Mouse (Mus musculus) neural tube, embryonic 12.5 days (tissue): ENCODE results near the gene Zfp207. TPM values are rescaled to one million over a fixed set of nuclear protein-coding genes. Genes with fewer than 3 reads are reported as not detected.
"Not testable (repeated sequence)": the region's sequence is repeated elsewhere in the genome, so short reads cannot be mapped to it uniquely, and the experiment has no call there.

Experiments
- ATAC-seq: fragments of 200-750 bp; cut with Nextera tagmentation; 2 replicates; pipeline ENCODE4 v1.8.0; 2017; ENCODE audit warnings: low read depth, mild to moderate bottlenecking, moderate TSS enrichment, moderate library complexity; ENCODE audit not compliant: low FRiP score
- H3K27ac ChIP-seq: fragments of 300-500 bp; sonication (generic); 2 replicates; pipeline ENCODE4 v1.5.1; 2016
- H3K27me3 ChIP-seq: fragments of 300-500 bp; sonication (generic); replicated peaks from 2 replicates; pipeline ENCODE4 v1.6.1; 2016; ENCODE audit warnings: mild to moderate bottlenecking
- H3K36me3 ChIP-seq: fragments of 300-500 bp; sonication (generic); 2 replicates; pipeline ENCODE4 v1.6.1; 2016; ENCODE audit warnings: mild to moderate bottlenecking
- H3K4me1 ChIP-seq: fragments of 300-500 bp; sonication (generic); 2 replicates; pipeline ENCODE4 v1.6.1; 2016
- H3K4me2 ChIP-seq: fragments of 300-500 bp; sonication (generic); replicated peaks from 2 replicates; pipeline ENCODE4 v1.6.1; 2016; ENCODE audit warnings: mild to moderate bottlenecking
- H3K4me3 ChIP-seq: fragments of 300-500 bp; sonication (generic); 2 replicates; pipeline ENCODE4 v1.5.1; 2016
- H3K9ac ChIP-seq: fragments of 300-500 bp; sonication (generic); 2 replicates; pipeline ENCODE4 v1.6.1; 2016; ENCODE audit warnings: mild to moderate bottlenecking
- H3K9me3 ChIP-seq: fragments of 300-500 bp; sonication (generic); 2 replicates; pipeline ENCODE4 v1.6.1; 2016; ENCODE audit warnings: mild to moderate bottlenecking
- WGBS: fragments of 180-500 bp; shearing (Covaris S2); methylation state at CpG from one replicate; pipeline ENCODE4 v1.1.7; 2016; 5-methylcytosine and 5-hydroxymethylcytosine counted together
- polyA plus RNA-seq: library from polyadenylated mRNA; unstranded; fragments of >200 nt; fragmentation: Nextera tagmentation; extraction: Ambion mirVana; gene quantifications from 2 replicates; pipeline ENCODE4 v1.2.1, GENCODE M21; 2016

The Zfp207 gene
- polyA plus RNA-seq, 1 experiment from 2014 or later = 252 TPM

- peak overlapping the region; percentile 67 for H3K4me2 ChIP-seq
- H3K4me3 ChIP-seq = peak overlapping the region; percentile 91
- H3K9me3 ChIP-seq = no peaks in the 10 kb centered on the region
- 0 out of 2 replicates have a peak overlapping the region, but pooled peaks have one; percentile 8 for H3K27ac ChIP-seq
- H3K36me3 ChIP-seq = peaks cover 7% of the 10 kb centered on the region
- no peaks in the 10 kb centered on the region for H3K27me3 ChIP-seq
- ATAC-seq = no peak
- H3K4me1 ChIP-seq = peaks cover 23% of the 10 kb centered on the region
- 14% methylated on average over 12 of the region's 12 CpGs for WGBS
- H3K9ac ChIP-seq = peak overlapping the region; percentile 96
Measured at GRCm38 (mm10) chr11:80382626-80383018, 457 bp upstream of the Zfp207 start.

- under 1% methylated on average over 20 of the region's 20 CpGs for whole genome bisulfite sequencing
- H3K27me3 ChIP-seq = no peaks in the 10 kb centered on the region
- ATAC-seq = 0 out of 2 replicates have a peak, but pooled peaks have one; percentile 12
- peak overlapping the region; percentile 69 for H3K27ac ChIP-seq
- peak overlapping the region; percentile 96 for H3K9ac ChIP-seq
- peaks cover 23% of the 10 kb centered on the region for H3K4me1 ChIP-seq
- H3K4me3 ChIP-seq = peak overlapping the region; percentile 91
- H3K9me3 ChIP-seq = no peaks in the 10 kb centered on the region
- H3K4me2 ChIP-seq = peak overlapping the region; percentile 31
- H3K36me3 ChIP-seq = peaks cover 17% of the 10 kb centered on the region
Measured at GRCm38 (mm10) chr11:80383626-80384046, 557 bp downstream of the Zfp207 start.

DNA sequence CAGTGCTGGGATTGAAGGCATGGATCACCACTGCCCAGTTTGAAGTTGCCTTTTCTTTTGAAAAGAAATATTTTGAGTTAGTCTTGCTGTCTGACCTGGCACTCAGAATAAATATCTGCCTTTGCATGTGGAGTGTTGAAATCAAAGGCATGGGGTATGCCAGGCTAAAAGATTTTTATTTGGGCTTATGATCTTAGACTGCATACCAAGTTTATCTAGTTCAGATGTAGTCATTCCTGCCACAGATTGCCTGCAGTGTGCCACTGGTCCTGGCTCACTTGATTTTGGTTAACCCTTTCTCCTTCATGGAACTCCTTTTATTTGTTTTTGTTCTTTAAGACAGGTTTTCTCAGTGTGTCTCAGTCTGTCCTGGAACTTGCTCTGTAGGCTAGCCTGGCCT lies 1.4 kb downstream of the Zfp207 start:
- Histone ChIP-seq H3K27me3 (no peaks in the 10 kb centered on the region), H3K9me3 (no peaks in the 10 kb centered on the region), H3K4me1 (peaks cover 23% of the 10 kb centered on the region), H3K27ac (no peak overlapping the region), H3K4me3 (peak overlapping the region; percentile 52), H3K9ac (peak overlapping the region; percentile 62), H3K36me3 (peaks cover 23% of the 10 kb centered on the region), H3K4me2 (peak overlapping the region; percentile 80)
- no peak for ATAC-seq

DNA sequence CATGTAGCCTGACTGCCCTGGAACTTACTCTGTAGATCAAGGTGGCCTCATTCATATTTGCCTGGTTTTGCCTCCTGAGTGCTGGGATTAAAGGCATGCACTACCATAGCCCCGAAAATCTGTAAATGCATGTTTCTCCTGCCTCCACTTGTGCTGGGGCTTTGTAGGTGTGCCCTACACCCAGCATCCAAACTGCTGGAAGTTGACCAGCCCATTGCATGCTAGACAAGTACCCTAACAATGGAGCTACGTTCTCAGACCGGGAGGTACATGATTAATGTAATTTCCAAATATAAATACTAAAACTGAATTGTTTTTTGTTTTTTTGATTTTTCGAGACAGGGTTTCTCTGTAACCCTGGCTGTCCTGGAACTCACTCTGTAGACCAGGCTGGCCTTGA lies 2.0 kb downstream of the Zfp207 start:
- H3K4me3 ChIP-seq = peak overlapping the region; percentile 52
- ATAC-seq = no peak
- H3K36me3 ChIP-seq = peaks cover 27% of the 10 kb centered on the region
- no peaks in the 10 kb centered on the region for H3K27me3 ChIP-seq
- 63% methylated on average over 4 of the region's 4 CpGs for WGBS
- H3K4me2 ChIP-seq = peak overlapping the region; percentile 80
- H3K9me3 ChIP-seq = no peaks in the 10 kb centered on the region
- peak overlapping the region; percentile 62 for H3K9ac ChIP-seq
- no peak overlapping the region for H3K27ac ChIP-seq
- H3K4me1 ChIP-seq = peaks cover 23% of the 10 kb centered on the region

DNA sequence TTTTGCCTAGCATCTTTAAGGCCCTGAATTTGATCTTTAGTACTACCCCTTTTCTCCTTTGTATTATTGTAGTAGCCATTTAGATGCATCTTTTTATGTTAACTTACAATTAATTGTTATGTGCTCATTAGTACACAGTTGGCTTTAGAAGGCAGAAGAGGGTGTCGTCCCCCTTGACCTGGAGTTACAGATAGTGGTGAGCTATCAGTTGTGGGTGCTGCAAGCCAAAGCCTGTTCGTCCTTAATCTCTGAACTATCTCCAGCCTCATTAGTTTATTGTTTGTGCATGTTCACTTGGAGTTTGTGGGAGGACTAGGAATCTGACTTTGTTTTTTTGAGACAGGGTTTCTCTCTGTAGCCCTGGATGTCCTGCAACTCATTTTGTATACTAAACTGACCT lies 3.7 kb downstream of the Zfp207 start:
- Histone ChIP-seq H3K27ac (no peak overlapping the region), H3K9ac (no peak overlapping the region), H3K36me3 (peaks cover 38% of the 10 kb centered on the region), H3K4me3 (0 out of 2 replicates have a peak overlapping the region, but pooled peaks have one; percentile 7), H3K27me3 (no peaks in the 10 kb centered on the region), H3K9me3 (no peaks in the 10 kb centered on the region), H3K4me2 (peak overlapping the region; percentile 80), H3K4me1 (peaks cover 23% of the 10 kb centered on the region)
- no peak for ATAC-seq
- 88% methylated on average over 2 of the region's 2 CpGs for WGBS

DNA sequence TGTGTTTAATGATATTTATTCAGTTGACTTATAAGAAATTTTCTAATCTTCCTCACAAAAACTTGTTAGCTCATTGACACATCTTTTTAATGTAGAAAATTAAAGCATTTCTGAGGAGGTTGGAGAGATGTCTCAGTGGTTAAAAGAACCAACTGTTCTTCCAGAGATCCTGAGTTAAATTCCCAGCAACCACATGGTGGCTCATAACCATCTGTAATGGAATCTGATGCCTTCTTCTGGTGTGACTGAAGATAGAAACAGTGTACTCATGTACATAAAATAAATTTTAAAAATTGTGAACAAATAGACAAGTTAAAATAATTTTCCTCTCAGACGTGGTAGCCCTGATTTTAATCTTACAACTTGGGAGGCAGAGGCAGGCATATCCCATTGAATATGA lies 6.8 kb downstream of the Zfp207 start:
- Histone ChIP-seq H3K27me3 (no peaks in the 10 kb centered on the region), H3K27ac (no peak overlapping the region), H3K4me2 (no peak overlapping the region), H3K9ac (no peak overlapping the region), H3K4me1 (peaks cover 18% of the 10 kb centered on the region), H3K4me3 (no peak overlapping the region), H3K36me3 (peaks cover 56% of the 10 kb centered on the region), H3K9me3 (no peaks in the 10 kb centered on the region)
- no peak for ATAC-seq
- 87% methylated on average over 1 of the region's 1 CpGs for WGBS

DNA sequence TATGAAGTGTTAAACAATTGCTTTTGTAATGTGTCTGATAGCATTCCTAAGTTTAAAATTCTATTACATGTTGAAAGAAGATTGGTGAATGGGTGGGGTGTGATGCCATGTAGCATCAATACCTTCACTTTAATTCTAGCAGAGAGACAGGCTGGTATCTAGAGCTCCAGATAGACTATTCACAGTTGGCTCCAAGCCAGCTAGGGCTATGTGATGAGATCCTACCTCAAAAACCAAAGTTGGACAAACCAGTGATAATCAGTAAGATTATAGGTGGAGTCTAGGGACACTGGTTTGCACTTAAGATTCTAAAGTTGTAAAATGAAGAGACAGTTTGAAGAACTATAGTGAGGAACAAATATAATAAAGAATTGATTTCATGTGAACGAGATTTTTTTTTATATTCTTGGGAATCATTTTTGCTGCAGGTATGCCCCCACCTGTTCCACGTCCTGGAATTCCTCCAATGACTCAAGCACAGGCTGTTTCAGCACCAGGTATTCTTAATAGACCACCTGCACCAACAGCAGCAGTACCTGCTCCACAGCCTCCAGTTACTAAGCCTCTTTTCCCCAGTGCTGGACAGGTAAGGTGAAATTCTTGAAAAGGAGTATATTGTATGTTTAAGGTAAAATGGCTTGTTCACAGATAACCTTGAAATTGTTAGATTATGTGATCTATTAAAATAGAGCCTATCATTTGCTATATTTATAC lies 8.5 kb downstream of the Zfp207 start:
- no peak for ATAC-seq
- peaks cover 73% of the 10 kb centered on the region for H3K36me3 ChIP-seq
- H3K27me3 ChIP-seq = no peaks in the 10 kb centered on the region
- no peak overlapping the region for H3K4me2 ChIP-seq
- H3K9ac ChIP-seq = no peak overlapping the region
- no peaks in the 10 kb centered on the region for H3K9me3 ChIP-seq
- H3K4me1 ChIP-seq = peaks cover 3% of the 10 kb centered on the region; the same call in 1 of the 2 replicates
- no peak overlapping the region for H3K27ac ChIP-seq
- H3K4me3 ChIP-seq = no peak overlapping the region
- 89% methylated on average over 2 of the region's 2 CpGs for WGBS

- no peak overlapping the region for H3K9ac ChIP-seq
- no peaks in the 10 kb centered on the region for H3K27me3 ChIP-seq
- H3K27ac ChIP-seq = no peak overlapping the region
- no peak overlapping the region for H3K4me2 ChIP-seq
- H3K9me3 ChIP-seq = no peaks in the 10 kb centered on the region
- peaks cover 72% of the 10 kb centered on the region for H3K36me3 ChIP-seq
- no peaks in the 10 kb centered on the region for H3K4me1 ChIP-seq
- 95% methylated on average over 3 of the region's 3 CpGs for WGBS
- ATAC-seq = no peak
- no peak overlapping the region for H3K4me3 ChIP-seq
Measured at GRCm38 (mm10) chr11:80395930-80396329, 12.9 kb downstream of the Zfp207 start.

- Histone ChIP-seq H3K27ac (no peak overlapping the region), H3K4me1 (no peaks in the 10 kb centered on the region), H3K9ac (no peak overlapping the region), H3K27me3 (no peaks in the 10 kb centered on the region), H3K9me3 (no peaks in the 10 kb centered on the region), H3K4me3 (no peak overlapping the region), H3K4me2 (no peak overlapping the region), H3K36me3 (peaks cover 71% of the 10 kb centered on the region)
- WGBS = 90% methylated on average over 4 of the region's 4 CpGs
- ATAC-seq = no peak
Measured at GRCm38 (mm10) chr11:80396617-80397016, 13.5 kb downstream of the Zfp207 start.

DNA sequence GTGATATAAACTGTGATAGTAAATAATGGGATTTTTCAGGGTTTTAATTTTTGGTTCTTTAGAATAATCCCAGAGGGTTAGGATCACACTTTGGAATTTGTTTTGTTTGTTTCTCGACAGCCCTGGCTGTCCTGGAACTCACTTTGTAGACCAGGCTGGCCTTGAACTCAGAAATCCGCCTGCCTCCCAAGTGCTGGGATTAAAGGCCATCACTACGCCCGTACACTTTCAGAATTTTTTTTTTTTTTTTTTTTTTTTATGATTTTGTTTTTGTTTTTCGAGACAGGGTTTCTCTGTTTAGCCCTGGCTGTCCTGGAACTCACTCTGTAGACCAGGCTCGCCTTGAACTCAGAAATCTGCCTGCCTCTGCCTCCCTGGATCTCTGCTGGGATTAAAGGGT lies 24.8 kb downstream of the Zfp207 start:
- WGBS = 98% methylated on average over 6 of the region's 6 CpGs
- H3K4me2 ChIP-seq, H3K27ac ChIP-seq, H3K9ac ChIP-seq, H3K4me1 ChIP-seq, H3K9me3 ChIP-seq, H3K27me3 ChIP-seq, H3K4me3 ChIP-seq, ATAC-seq: not testable (repeated sequence)
- peaks cover 61% of the 10 kb centered on the region for H3K36me3 ChIP-seq

- Histone ChIP-seq H3K4me1 (no peaks in the 10 kb centered on the region), H3K9ac (no peak overlapping the region), H3K36me3 (peaks cover 52% of the 10 kb centered on the region), H3K27ac (no peak overlapping the region), H3K27me3 (no peaks in the 10 kb centered on the region), H3K4me2 (no peak overlapping the region), H3K4me3 (no peak overlapping the region), H3K9me3 (no peaks in the 10 kb centered on the region)
- WGBS = 90% methylated on average over 2 of the region's 2 CpGs
- no peak for ATAC-seq
Measured at GRCm38 (mm10) chr11:80410377-80410776, 27.3 kb downstream of the Zfp207 start.

DNA sequence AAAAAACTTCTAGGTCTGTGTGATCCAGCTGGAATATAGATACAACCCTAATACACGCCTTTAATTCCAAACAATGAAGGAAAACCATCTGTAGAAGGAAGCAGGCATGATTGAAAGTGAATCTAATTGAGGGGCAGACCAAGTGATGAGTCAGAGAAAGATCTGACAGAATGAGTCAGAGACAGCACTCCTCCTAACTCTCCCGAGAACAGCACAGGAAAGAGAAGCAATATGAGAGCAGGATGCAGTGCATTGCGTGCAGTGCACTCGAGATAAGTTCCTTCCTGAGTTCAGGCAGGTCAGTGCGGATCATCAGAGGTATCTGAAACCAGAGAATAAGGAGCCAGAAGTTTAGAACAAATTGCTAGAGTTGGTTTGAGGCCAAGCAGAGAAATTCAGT lies 34.0 kb downstream of the Zfp207 start:
- H3K9me3 ChIP-seq = 0 out of 2 replicates have a peak, but pooled peaks cover 6% of the 10 kb centered on the region
- ATAC-seq = no peak
- no peak overlapping the region for H3K4me3 ChIP-seq
- H3K36me3 ChIP-seq = peaks cover 20% of the 10 kb centered on the region
- no peaks in the 10 kb centered on the region for H3K4me1 ChIP-seq
- H3K9ac ChIP-seq = no peak overlapping the region
- 93% methylated on average over 5 of the region's 5 CpGs for WGBS
- no peaks in the 10 kb centered on the region for H3K27me3 ChIP-seq
- no peak overlapping the region for H3K27ac ChIP-seq
- no peak overlapping the region for H3K4me2 ChIP-seq

GRCm38 (mm10) chr11:80419743-80420142 lies 36.7 kb downstream of the Zfp207 start:
- ATAC-seq = no peak
- 0 out of 2 replicates have a peak, but pooled peaks cover 6% of the 10 kb centered on the region for H3K9me3 ChIP-seq
- H3K4me1 ChIP-seq = no peaks in the 10 kb centered on the region
- H3K9ac ChIP-seq = no peak overlapping the region
- no peak overlapping the region for H3K27ac ChIP-seq
- 95% methylated on average over 1 of the region's 1 CpGs for WGBS
- H3K36me3 ChIP-seq = peaks cover 18% of the 10 kb centered on the region
- H3K27me3 ChIP-seq = no peaks in the 10 kb centered on the region
- no peak overlapping the region for H3K4me3 ChIP-seq
- no peak overlapping the region for H3K4me2 ChIP-seq
